Mouse (Mus musculus) activated CD4-positive, CD25-positive, alpha-beta regulatory T cell (primary cell): Measurements from ENCODE around the gene Clk3. TPM values are rescaled to one million over a fixed set of nuclear protein-coding genes. Genes with fewer than 3 reads are reported as not detected.

Experiments
- polyA plus RNA-seq, 2 experiments: library from polyadenylated mRNA; unstranded; fragments of 100-300 nt; shearing (Covaris generic); gene quantifications; one replicate each; pipeline ENCODE4 v1.2.1; 2017

The Clk3 gene
- polyA plus RNA-seq, result 100 to 1,000 TPM; 118 to 137 TPM

DNA sequence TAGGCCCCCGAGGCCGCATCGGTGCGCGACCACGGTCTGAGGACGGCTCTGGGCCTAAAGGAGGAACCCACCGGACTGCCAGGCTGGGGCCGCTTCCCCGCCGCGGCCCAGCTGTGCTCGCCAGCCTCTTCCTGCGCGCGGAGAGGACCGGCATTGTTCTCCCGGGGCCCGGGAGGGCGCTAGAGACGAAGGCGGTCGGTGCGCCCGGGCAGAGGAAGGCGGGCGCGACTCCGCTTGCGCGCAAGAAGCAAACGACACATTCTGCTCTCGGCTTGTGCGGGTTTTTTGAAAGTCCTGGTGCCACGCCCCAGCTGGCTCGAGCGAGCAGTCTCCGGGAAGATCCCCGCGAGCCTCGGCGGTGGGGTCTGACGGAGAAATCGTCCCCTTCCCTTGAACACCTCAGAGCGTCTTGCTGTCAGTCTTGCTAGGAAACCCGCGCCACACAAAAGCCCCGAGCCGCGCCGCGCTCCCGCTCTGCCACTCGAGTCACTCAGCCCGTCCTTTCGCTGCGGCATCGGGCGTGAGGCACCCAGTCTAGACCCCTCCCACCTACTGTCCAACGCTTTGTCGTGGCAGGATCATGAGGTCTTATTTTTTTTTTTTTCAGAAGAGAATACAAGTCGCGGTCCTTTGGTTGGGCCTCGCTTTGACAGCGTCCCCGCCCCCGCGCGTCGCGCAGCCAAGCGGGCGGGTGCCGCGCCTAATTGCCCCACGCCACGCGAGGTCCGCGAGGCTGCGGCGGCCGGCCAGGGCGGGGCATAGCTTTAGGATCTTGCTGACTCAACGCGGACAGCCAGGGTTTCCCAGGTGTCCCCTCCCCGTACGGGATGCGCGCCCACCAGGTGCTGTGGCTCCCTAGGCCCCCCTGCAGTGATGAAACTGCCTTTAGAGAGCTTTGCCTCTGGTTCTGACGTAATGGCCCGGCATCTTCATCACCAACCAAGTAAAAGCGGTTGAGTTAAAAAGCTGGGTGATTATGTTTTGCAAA lies at the start of gene Clk3:
TSS of gene Clk3 (minus strand) at position 497 of the 988 bp plus-strand sequence.

DNA sequence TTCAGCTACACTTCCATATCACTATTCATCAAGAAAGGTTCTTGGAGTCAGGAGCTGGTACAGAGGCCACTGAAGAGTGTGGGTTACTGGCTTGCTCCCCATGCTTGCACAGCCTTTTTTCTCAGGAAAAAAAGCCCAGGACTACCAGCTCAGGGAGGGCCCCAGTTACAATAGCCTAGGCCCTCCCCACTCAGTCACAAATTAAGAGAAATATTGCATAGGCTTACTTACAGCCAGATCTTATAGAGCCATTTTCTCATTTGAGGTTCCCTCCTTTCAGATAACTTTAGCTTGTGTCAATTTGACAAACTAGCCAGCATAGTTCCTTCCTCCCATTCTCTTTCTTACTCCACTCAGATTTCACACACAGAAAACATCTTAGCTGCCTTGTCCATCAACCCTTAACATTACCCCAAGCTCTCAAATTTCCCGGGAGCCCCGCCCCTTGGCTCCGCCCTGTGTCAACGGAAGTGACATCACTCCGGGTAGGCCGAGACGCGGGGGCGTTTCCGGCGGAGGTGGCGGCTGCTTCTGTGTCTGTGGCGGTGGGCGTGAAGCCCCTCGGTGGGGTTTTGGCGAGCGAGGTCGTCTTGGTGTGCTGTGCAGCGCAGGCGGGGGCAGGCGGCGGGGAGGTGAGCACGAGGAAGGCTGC lies 57.5 kb downstream of the Clk3 start, which contains the start of gene Edc3:
TSS of gene Edc3 (plus strand) at position 473 of the 652 bp plus-strand sequence.

Other genes with a start within 250 kb of the Clk3 start
- 100 to 1,000 TPM; 396 to 442 TPM for gene Cox5a, start 244.6 kb downstream of the Clk3 start, polyA plus RNA-seq
- gene Fam219b, start 228.3 kb downstream of the Clk3 start, polyA plus RNA-seq, result 10 to 100 TPM; 12.0 to 14.5 TPM
- 10 to 100 TPM; 14.9 to 24.7 TPM for gene Mpi, start 213.1 kb downstream of the Clk3 start, polyA plus RNA-seq
- gene Scamp2, start 204.9 kb downstream of the Clk3 start, polyA plus RNA-seq, result 100 to 1,000 TPM; 104 to 111 TPM
- gene Ulk3, start 176.4 kb downstream of the Clk3 start, polyA plus RNA-seq, result 10 to 100 TPM; 72.8 to 93.8 TPM
- gene Cplx3, start 159.6 kb downstream of the Clk3 start, polyA plus RNA-seq, result not detected
- gene Lman1l, start 145.1 kb downstream of the Clk3 start, polyA plus RNA-seq, result under 1 TPM; 0.18 to 0.60 TPM
- 100 to 1,000 TPM; 170 to 201 TPM for gene Csk, start 112.2 kb downstream of the Clk3 start, polyA plus RNA-seq
- gene Cyp1a2, start 82.2 kb downstream of the Clk3 start, polyA plus RNA-seq, result under 1 TPM in 1 of 2 experiments, not detected in 1; 0.12 TPM
- under 1 TPM in 1 of 2 experiments, not detected in 1; 0.32 TPM for gene Cyp1a1, start 77.9 kb downstream of the Clk3 start, polyA plus RNA-seq
- gene Edc3, start 57.3 kb downstream of the Clk3 start, polyA plus RNA-seq, result 10 to 100 TPM; 29.6 to 35.3 TPM
- gene Arid3b, start 70.9 kb upstream of the Clk3 start, polyA plus RNA-seq, result 10 to 100 TPM; 29.7 to 43.5 TPM
- 100 to 1,000 TPM; 113 to 114 TPM for gene Ubl7, start 145.1 kb upstream of the Clk3 start, polyA plus RNA-seq
- gene Sema7a, start 174.3 kb upstream of the Clk3 start, polyA plus RNA-seq, result 1 to 10 TPM in 1 of 2 experiments, under 1 TPM in 1; 0.36 to 1.3 TPM
- gene Cyp11a1, start 240.6 kb upstream of the Clk3 start, polyA plus RNA-seq, result 1 to 10 TPM in 1 of 2 experiments, not detected in 1; 1.3 TPM